Mouse (Mus musculus) kidney, embryonic 15.5 days (tissue): Measurements from ENCODE around the gene Ykt6. TPM values are rescaled to one million over a fixed set of nuclear protein-coding genes. Genes with fewer than 3 reads are reported as not detected.

Experiments
- ATAC-seq: fragments of 200-750 bp; cut with Nextera tagmentation; replicated peaks from 2 replicates; pipeline ENCODE4 v1.8.0; 2017; ENCODE audit warnings: moderate TSS enrichment; ENCODE audit not compliant: low FRiP score
- H3K27ac ChIP-seq: fragments of 300-500 bp; sonication (generic); 2 replicates; pipeline ENCODE4 v1.5.1; 2015; ENCODE audit warnings: mild to moderate bottlenecking, inconsistent platforms
- H3K27me3 ChIP-seq: fragments of 300-500 bp; sonication (generic); 2 replicates; pipeline ENCODE4 v1.6.1; 2015; ENCODE audit warnings: inconsistent platforms
- H3K36me3 ChIP-seq: fragments of 300-500 bp; sonication (generic); 2 replicates; pipeline ENCODE4 v1.6.1; 2015; ENCODE audit warnings: inconsistent platforms
- H3K4me1 ChIP-seq: fragments of 300-500 bp; sonication (generic); 2 replicates; pipeline ENCODE4 v1.6.1; 2015; ENCODE audit warnings: inconsistent platforms
- H3K4me2 ChIP-seq: fragments of 300-500 bp; sonication (generic); 2 replicates; pipeline ENCODE4 v1.6.1; 2015; ENCODE audit warnings: moderate library complexity, mild to moderate bottlenecking, inconsistent platforms
- H3K4me3 ChIP-seq: fragments of 300-500 bp; sonication (generic); replicated peaks from 2 replicates; pipeline ENCODE4 v1.5.1; 2015; ENCODE audit warnings: mild to moderate bottlenecking, inconsistent platforms
- H3K9ac ChIP-seq: fragments of 300-500 bp; sonication (generic); 2 replicates; pipeline ENCODE4 v1.6.1; 2015; ENCODE audit warnings: mild to moderate bottlenecking, inconsistent platforms
- H3K9me3 ChIP-seq: fragments of 300-500 bp; sonication (generic); replicated peaks from 2 replicates; pipeline ENCODE4 v1.6.1; 2016; ENCODE audit warnings: inconsistent platforms
- WGBS: fragments of 180-500 bp; shearing (Covaris S2); methylation state at CpG from one replicate; pipeline ENCODE4 v1.1.7; 2015; ENCODE audit warnings: mixed read lengths; 5-methylcytosine and 5-hydroxymethylcytosine counted together
- polyA plus RNA-seq: library from polyadenylated mRNA; unstranded; fragments of >200 nt; fragmentation: Nextera tagmentation; extraction: Ambion mirVana; gene quantifications from 2 replicates; pipeline ENCODE4 v1.2.1, GENCODE M21; 2015

Gene Ykt6
- polyA plus RNA-seq, 1 experiment from 2014 or later = 52.9 TPM

GRCm38 (mm10) chr11:5979088-5979487 is 23.6 kb downstream of the Ykt6 start:
- Histone ChIP-seq H3K4me2 (no peak overlapping the region), H3K9me3 (no peaks in the 10 kb centered on the region), H3K4me1 (peaks cover 10% of the 10 kb centered on the region), H3K27me3 (no peaks in the 10 kb centered on the region), H3K36me3 (no peaks in the 10 kb centered on the region), H3K27ac (no peak overlapping the region), H3K9ac (no peak overlapping the region), H3K4me3 (no peak overlapping the region)
- ATAC-seq = no peak
- WGBS = 73% methylated on average over 7 of the region's 7 CpGs

- no peak for ATAC-seq
- Histone ChIP-seq H3K4me3 (no peak overlapping the region), H3K9ac (no peak overlapping the region), H3K27me3 (no peaks in the 10 kb centered on the region), H3K36me3 (no peaks in the 10 kb centered on the region), H3K4me2 (no peak overlapping the region), H3K4me1 (peaks cover 10% of the 10 kb centered on the region), H3K27ac (no peak overlapping the region), H3K9me3 (no peaks in the 10 kb centered on the region)
- 92% methylated on average over 2 of the region's 2 CpGs for WGBS
These were observed 24.6 kb downstream of the Ykt6 start for GRCm38 (mm10) chr11:5980108-5980507.

- no peaks in the 10 kb centered on the region for H3K36me3 ChIP-seq
- H3K4me1 ChIP-seq = peaks cover 10% of the 10 kb centered on the region
- no peak overlapping the region for H3K27ac ChIP-seq
- no peaks in the 10 kb centered on the region for H3K27me3 ChIP-seq
- H3K9me3 ChIP-seq = no peaks in the 10 kb centered on the region
- H3K4me3 ChIP-seq = no peak overlapping the region
- 68% methylated on average over 8 of the region's 8 CpGs for WGBS
- no peak overlapping the region for H3K4me2 ChIP-seq
- ATAC-seq = no peak
- no peak overlapping the region for H3K9ac ChIP-seq
These were observed 25.1 kb downstream of the Ykt6 start for GRCm38 (mm10) chr11:5980561-5980960.

GRCm38 (mm10) chr11:5981323-5981722 is 25.8 kb downstream of the Ykt6 start:
- Histone ChIP-seq H3K27me3 (no peaks in the 10 kb centered on the region), H3K9ac (no peak overlapping the region), H3K4me3 (no peak overlapping the region), H3K36me3 (no peaks in the 10 kb centered on the region), H3K4me1 (peaks cover 4% of the 10 kb centered on the region), H3K4me2 (no peak overlapping the region), H3K9me3 (no peaks in the 10 kb centered on the region), H3K27ac (no peak overlapping the region)
- 88% methylated on average over 7 of the region's 7 CpGs for WGBS
- no peak for ATAC-seq

GRCm38 (mm10) chr11:5983629-5984028 is 28.1 kb downstream of the Ykt6 start:
- H3K27ac ChIP-seq = no peak overlapping the region
- H3K4me2 ChIP-seq = no peak overlapping the region
- WGBS = 81% methylated on average over 5 of the region's 5 CpGs
- H3K4me1 ChIP-seq = no peaks in the 10 kb centered on the region
- no peak overlapping the region for H3K4me3 ChIP-seq
- H3K9me3 ChIP-seq = no peaks in the 10 kb centered on the region
- no peak for ATAC-seq
- H3K9ac ChIP-seq = no peak overlapping the region
- H3K36me3 ChIP-seq = no peaks in the 10 kb centered on the region
- no peaks in the 10 kb centered on the region for H3K27me3 ChIP-seq

- Histone ChIP-seq H3K27me3 (no peaks in the 10 kb centered on the region), H3K27ac (no peak overlapping the region), H3K36me3 (no peaks in the 10 kb centered on the region), H3K9me3 (no peaks in the 10 kb centered on the region), H3K4me1 (no peaks in the 10 kb centered on the region), H3K4me3 (no peak overlapping the region), H3K4me2 (no peak overlapping the region), H3K9ac (no peak overlapping the region)
- ATAC-seq = no peak
- WGBS = 76% methylated on average over 10 of the region's 10 CpGs
These were observed 32.6 kb downstream of the Ykt6 start for GRCm38 (mm10) chr11:5988126-5988525.

GRCm38 (mm10) chr11:5989954-5990593 is 34.6 kb downstream of the Ykt6 start:
- Histone ChIP-seq H3K4me1 (no peaks in the 10 kb centered on the region), H3K4me2 (no peak overlapping the region), H3K27ac (no peak overlapping the region), H3K9me3 (no peaks in the 10 kb centered on the region), H3K27me3 (no peaks in the 10 kb centered on the region), H3K4me3 (no peak overlapping the region), H3K36me3 (no peaks in the 10 kb centered on the region), H3K9ac (no peak overlapping the region)
- ATAC-seq = no peak
- 84% methylated on average over 16 of the region's 16 CpGs for WGBS

- Histone ChIP-seq H3K27me3 (no peaks in the 10 kb centered on the region), H3K4me2 (no peak overlapping the region), H3K36me3 (no peaks in the 10 kb centered on the region), H3K9ac (no peak overlapping the region), H3K27ac (no peak overlapping the region), H3K4me1 (no peaks in the 10 kb centered on the region), H3K4me3 (no peak overlapping the region), H3K9me3 (no peaks in the 10 kb centered on the region)
- 27% methylated on average over 4 of the region's 4 CpGs for WGBS
- 0 out of 2 replicates have a peak, but pooled peaks have one; percentile 50 for ATAC-seq
These were observed 35.4 kb downstream of the Ykt6 start for GRCm38 (mm10) chr11:5990910-5991309.

GRCm38 (mm10) chr11:5994212-5994611 is 38.7 kb downstream of the Ykt6 start:
- no peak for ATAC-seq
- WGBS = 90% methylated on average over 5 of the region's 5 CpGs
- H3K27me3 ChIP-seq = no peaks in the 10 kb centered on the region

GRCm38 (mm10) chr11:5994880-5995279 is 39.4 kb downstream of the Ykt6 start:
- H3K4me3 ChIP-seq = no peak overlapping the region
- H3K27me3 ChIP-seq = no peaks in the 10 kb centered on the region
- no peak overlapping the region for H3K27ac ChIP-seq
- no peak overlapping the region for H3K4me2 ChIP-seq
- no peaks in the 10 kb centered on the region for H3K36me3 ChIP-seq
- no peak for ATAC-seq
- 76% methylated on average over 3 of the region's 3 CpGs for WGBS
- H3K9me3 ChIP-seq = no peaks in the 10 kb centered on the region
- no peak overlapping the region for H3K9ac ChIP-seq
- peaks cover 5% of the 10 kb centered on the region for H3K4me1 ChIP-seq

More at GRCm38 (mm10) chr11:5994212-5994611, 38.7 kb downstream of the Ykt6 start:
- no peaks in the 10 kb centered on the region for H3K9me3 ChIP-seq
- no peak overlapping the region for H3K27ac ChIP-seq
- H3K4me2 ChIP-seq = no peak overlapping the region
- H3K36me3 ChIP-seq = no peaks in the 10 kb centered on the region
- no peak overlapping the region for H3K9ac ChIP-seq
- H3K4me1 ChIP-seq = no peaks in the 10 kb centered on the region
- H3K4me3 ChIP-seq = no peak overlapping the region

GRCm38 (mm10) chr11:5995989-5996388 is 40.5 kb downstream of the Ykt6 start:
- no peaks in the 10 kb centered on the region for H3K9me3 ChIP-seq
- 17% methylated on average over 8 of the region's 8 CpGs for WGBS

GRCm38 (mm10) chr11:5998472-5998871 is 43.0 kb downstream of the Ykt6 start:
- Histone ChIP-seq H3K4me3 (no peak overlapping the region), H3K27me3 (no peaks in the 10 kb centered on the region), H3K9ac (no peak overlapping the region), H3K36me3 (no peaks in the 10 kb centered on the region), H3K4me2 (no peak overlapping the region), H3K27ac (no peak overlapping the region), H3K4me1 (peaks cover 34% of the 10 kb centered on the region), H3K9me3 (no peaks in the 10 kb centered on the region)
- WGBS = 91% methylated on average over 2 of the region's 2 CpGs
- no peak for ATAC-seq

More at GRCm38 (mm10) chr11:5995989-5996388, 40.5 kb downstream of the Ykt6 start:
- Histone ChIP-seq H3K27me3 (no peaks in the 10 kb centered on the region), H3K9ac (no peak overlapping the region), H3K27ac (no peak overlapping the region), H3K4me2 (no peak overlapping the region), H3K36me3 (no peaks in the 10 kb centered on the region), H3K4me3 (no peak overlapping the region), H3K4me1 (peaks cover 16% of the 10 kb centered on the region)
- peak; percentile 55; the same call in 1 of the 2 replicates for ATAC-seq
